Mouse (Mus musculus) thymus, adult 18-20 months (tissue): Measurements from ENCODE around the gene Dtnbp1.

ENCODE experiments used
- DNase-seq, 2 experiments: peaks; one replicate each; pipeline ENCODE4 v3.0.0; 2022; ENCODE audit warnings: mixed read lengths in 2 of 2

The Dtnbp1 gene

DNA sequence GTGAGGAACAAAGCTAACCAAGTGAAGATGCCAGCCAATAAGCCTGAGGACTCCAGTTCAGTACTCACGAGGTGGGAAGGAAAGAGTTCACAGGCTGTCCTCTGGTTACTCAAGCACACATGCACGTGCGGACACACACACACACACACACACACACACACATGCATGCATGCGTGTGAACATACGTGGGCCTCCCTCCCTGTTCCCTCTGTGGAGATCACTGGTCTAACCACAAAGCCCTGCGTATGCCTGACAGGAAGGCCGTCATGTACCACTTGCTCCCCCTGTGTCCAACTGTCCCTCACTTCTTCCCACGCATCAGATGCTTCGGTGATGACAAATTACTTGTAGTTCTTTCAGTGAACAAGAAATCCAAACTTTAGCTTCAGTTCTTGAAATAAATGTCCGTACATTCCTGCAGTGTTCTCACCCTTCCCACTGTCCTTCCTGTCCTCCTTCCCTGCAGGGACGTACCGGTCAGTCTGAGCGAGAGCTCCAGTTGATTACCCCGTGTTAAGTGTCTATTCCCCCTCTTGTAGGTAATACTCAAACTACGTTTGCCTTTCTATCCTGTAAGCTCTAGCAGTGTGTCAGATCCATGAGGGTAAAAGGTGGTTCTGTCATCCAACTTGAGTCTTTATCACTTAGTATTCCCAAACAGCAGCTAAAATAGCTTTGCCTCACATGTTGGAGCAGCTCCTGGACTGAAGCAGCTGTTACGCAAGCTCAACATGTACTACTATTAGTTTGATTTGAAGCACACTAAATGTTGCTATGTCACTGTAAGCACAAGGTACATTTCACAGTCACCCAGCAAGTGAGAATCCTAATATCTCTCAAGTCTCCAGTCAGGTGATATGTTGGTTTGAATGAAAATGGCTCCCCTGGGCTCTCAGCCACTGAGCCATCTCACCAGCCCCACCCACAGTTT, 53.4 kb downstream of the Dtnbp1 start:
- no peak for DNase-seq

DNA sequence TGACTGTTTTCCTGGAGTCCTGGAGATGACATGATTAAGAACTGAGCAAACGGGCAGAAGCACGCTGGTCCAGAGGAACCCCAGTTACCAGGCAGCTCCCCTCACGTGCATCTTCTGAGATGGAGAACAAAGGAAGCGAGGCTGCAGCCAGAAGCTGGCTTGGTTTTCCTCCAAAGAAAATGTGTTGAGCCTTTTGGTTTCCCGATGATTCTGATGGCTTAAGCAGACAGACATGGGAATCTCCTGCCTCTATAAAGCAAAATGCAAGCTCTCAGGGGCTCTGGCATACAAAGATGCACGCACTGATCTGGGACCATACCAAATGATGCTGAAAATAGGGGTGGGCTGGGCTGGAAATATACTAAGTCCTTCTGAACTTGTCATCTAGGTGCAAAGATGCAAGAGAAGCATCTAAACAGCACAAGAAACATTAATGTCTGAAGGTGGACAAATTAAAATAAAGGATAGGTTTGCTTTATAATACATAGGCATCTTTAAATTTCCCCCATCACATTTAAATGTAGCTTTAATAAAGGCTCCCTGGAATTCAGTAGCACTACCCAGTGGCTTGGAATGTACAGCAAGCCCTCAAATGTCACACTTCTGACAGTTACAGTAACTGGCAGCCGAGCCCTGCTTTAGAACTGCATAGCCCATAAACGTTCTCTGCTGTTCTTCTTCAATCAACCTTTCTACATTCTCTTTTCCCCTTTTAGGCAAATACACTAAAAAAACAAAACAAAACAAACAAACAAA, 54.9 kb downstream of the Dtnbp1 start:
- DNase-seq = no peak

DNA sequence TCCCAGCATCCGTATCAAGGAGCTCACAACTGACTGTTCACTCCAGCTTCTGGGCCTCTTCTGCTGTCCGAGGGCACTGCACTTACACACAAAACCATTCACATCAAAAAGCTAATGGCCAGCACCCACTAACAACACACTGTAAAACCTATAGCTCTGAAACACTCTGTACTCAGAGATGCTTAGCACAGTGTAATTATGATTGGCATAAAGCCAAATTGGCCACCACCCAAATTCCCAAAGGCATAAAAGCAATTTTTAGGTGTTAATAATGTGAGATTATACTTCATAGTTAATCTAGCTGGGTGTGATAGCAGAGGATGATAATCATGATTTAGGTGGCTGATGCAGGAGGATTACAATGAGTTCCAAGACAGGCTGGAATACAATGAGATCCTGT, 58.3 kb downstream of the Dtnbp1 start:
- no peak for DNase-seq

DNA sequence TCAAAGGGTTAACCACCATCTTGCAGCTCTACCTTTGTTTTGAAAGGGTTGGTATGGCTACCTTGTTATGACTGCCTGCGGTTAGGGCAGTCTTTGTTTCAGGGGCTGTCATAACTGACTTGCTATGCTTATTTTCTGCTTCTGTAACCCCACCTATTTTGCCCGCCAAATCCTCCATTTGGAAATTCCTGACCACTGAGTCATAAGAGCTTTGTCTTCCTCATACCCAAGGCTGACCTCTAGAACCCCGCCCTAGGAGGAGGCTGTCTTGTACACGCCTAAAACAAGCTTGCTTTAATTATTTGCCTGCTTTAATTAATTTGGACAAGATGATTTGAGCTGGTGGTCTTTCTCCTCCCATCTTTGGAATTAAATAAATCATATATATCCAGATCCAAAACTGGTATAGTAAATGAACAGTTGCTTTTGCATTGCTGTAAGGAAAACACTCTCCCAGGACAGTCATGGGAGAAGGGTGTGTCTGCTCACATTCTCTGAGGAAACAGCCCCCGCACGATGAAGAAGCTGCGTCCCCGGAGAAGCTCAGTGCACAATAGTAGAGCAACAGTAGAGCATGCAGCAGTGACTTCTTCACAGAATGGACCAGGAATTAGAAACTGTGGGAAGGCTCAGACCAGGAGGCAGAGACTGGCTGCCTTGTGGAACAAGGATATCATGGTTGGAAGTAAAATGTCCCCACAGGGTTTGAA, 62.5 kb downstream of the Dtnbp1 start:
- DNase-seq = no peak

DNA sequence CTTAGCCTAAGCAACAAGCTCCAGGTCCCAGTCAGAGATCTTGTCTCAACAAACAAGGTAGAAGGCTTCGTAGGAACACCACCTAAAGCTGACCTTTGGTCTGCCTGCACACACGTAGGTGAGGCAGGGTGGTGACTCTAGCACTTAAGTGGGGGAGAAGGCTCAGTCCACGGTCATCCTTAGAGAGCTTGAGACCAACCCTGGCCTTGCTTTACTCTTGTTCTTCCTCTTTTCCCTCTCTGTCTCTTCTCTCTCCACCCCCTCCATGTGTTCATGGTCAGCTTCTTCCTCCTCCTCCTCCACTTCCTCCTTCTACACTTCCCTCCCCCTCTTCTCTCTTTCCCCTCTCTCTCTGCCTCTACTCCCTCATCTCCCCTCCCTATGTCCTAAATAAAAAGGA, 64.3 kb downstream of the Dtnbp1 start:
- DNase-seq = no peak

DNA sequence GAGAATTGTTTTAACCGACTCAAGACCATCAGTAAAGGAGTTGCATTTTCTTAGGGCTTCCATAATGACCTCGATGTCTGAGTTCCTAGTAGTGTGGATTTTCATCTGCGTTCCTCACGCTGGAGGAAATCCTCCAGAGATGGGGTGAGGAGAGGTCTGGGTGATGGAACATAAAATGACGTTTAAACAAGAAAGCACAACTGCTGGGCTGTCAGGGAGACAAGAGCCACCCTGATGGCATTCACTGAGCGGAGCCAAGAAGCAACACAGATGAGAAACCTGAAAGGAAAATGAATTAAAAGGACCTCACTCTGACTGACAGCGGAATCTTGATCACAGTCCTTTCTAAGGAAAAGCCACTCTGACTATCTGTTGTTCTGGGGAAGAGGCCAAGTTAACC, 68.4 kb downstream of the Dtnbp1 start:
- DNase-seq = no peak

DNA sequence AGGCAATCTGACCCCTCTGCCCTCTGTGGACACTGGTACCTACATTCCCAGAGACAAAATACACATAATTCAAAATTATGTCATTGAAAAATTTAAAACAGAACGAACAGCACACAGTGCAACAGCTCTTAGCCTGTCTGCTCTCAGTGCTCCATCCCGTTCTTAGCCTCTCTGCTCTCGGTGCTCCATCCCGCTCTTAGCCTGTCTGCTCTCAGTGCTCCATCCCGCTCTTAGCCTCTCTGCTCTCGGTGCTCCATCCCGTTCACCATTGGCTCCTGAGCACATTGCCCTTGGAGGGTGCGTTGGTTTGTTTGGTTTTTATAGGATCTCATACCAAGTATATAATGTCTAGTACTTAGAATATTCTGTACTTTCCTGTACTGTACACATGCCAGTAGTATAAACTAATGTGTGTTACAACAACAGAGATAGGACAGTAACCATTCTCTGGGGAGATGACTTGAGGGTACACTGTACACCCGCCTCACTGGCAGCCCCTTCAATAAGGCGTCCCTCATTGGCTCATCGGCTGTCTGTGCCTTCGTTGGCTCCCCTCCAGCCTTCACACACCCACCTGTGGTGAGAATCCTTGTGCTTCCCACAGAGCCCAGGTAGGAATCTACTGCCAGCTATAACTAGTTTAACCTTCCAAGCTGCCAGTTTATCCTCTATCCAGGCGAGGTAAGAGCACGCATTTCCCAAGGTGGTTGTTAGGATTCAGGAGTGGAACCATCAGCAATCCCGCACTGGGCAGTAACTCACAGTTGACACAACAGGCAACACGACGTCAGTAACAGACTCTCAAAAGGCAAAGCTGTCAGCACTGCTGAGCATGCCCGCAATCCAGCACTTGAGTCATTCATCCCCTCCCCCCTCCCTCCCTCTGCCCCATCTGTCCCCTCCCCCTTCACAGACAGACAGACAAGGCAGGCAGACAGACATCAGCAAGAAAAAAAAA, 69.4 kb downstream of the Dtnbp1 start:
- no peak for DNase-seq

DNA sequence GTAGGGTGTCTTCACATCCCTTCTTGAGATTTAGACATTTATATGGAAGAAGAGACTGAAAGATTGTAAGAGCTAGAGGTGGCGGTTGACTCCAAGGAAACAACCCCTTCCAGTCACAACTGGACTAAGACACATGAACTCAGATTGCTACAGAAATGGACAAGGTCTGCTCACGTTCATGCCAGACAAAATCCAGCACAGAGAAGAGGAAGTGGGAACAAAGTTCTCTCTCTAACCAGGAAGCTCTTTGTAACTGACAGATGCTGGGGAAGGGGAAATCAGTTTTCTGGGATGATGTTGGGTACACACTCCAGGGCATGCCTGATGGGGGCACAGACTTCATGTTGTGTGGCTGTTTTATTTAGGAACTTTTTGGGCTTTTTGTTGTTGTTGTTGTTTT, 75.6 kb downstream of the Dtnbp1 start:
- DNase-seq = no peak

DNA sequence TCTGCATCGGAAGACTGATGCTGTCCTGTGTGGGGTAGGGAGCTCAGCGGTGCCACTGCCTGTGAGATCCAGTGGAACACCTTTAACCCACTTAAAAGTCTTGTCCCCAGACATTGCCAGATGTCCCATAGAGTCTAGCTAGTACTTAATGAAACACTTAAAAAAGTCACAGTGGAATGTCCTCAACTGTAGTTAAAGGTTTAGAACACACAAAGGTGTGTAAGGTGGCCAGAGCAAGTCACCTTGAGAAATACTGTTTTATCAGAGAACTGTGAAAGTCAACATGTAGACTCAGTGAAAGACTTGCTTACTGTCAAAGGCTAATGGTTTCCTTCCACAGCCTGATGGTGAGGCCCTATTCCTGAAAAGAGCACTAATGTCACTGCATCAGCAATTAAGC, 76.8 kb downstream of the Dtnbp1 start:
- no peak for DNase-seq

DNA sequence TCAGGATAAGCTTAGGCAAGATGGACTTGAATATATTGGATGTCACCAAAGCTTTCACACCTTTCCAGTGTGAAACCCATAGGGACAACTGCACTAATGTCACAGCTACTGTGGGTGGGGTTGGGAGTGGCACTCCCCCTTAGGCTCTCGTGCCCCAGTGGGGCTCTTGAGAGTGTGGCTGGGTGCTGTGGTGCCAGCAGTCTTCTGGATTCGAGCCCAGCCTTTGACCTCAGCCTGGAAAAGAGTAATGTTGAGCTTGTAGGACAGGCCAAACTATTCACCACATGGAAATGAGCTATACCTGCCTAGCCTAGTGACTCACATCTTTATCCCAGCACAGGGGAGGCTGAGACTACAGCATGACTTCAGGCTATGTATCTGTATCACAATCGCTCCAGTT, 77.9 kb downstream of the Dtnbp1 start:
- no peak for DNase-seq

DNA sequence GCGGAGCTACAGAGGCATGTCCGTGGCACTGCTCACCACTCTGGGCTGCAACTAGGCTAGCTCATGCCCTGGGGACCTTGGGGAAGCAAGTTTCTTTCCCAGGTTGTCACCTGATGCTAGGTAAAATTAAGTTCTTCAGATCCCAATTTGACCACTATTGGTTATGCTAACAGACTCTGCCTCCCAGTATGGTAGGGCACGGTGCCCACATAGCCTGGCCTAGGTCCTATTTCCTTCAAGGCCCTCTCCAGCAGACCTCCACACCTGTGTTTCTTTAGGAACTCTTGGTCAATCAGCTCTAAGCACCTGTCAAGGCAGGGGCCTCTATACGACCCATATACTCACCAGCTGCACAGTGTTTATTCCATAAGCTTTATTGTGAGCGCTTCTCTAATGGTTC, 80.2 kb downstream of the Dtnbp1 start:
- no peak for DNase-seq

DNA sequence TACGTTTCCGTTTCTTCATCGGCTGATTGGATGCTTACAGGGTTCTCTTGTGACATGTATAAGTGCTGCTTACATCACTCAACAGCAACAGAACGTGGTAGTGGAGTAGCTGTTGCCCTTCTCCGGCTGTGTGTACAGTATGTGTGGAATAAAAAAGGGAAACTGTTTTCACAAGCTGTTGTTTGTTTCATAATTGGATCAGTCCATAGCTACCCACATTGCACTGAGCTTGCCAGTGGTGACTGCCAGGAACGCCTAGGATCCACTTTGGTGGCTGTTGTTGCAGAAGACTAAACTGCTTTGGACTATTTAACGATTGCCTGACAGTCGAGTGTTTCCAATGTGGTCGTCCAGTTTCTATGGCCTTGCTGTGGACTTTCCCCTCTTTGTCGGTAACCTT, 80.9 kb downstream of the Dtnbp1 start:
- no peak for DNase-seq

DNA sequence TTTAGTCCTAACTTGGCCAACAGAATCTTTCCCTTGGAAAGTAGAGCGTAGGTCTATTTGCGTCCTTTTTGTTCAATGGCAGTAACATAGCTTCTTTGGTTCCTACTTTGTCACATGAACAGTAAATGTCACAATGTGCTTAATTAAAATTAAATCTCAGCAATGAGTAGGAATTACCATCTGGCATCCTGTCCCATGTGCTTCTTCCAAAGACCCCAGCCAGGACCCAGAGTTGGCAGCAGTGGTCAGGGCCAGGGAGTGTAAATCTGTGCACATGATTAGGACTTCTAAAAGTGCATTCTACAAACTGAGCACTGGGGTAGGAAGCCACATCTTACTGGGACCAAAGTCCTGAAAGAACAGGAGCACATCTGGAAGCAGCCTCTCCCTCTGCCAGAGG, 83.7 kb downstream of the Dtnbp1 start:
- DNase-seq = no peak

DNA sequence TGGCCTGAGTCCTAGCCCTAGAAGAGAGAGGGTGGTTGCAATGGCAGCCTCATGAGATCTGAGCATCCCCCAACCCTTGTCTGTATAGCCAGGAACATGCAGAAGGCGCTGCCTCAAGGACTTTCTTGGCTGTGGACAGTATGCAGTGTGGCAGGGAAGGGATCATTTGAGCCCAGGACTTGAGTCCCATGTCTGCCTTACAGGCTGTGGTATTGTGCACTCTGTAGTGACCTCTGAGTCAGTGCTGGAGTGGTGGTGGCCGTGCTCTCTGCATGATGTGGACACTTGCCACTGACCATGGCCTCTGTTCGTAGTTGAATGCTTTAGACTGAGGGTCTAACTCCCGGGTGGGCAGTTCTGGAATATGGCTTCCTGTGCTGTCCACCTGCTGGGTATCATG, 84.7 kb downstream of the Dtnbp1 start:
- DNase-seq = no peak

DNA sequence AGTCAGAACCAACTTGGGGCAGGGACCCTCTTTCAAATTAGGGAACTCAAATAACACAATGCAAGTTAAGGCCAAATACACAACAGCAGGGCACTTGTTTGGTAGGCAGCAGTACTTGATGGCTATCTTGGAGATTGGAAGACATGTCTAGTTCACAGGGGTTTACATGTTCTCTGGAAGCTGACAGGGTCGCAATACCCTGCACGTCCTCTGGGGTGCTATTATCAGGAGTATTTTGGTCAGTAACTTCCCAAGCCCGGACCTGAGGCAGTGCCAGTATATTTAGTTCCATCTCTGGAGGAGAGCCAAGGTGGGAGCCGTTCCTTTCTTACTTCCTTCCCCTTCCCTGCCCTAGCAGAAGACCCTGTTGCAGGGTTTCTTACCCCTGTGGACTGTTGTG, 86.0 kb downstream of the Dtnbp1 start:
- no peak for DNase-seq

DNA sequence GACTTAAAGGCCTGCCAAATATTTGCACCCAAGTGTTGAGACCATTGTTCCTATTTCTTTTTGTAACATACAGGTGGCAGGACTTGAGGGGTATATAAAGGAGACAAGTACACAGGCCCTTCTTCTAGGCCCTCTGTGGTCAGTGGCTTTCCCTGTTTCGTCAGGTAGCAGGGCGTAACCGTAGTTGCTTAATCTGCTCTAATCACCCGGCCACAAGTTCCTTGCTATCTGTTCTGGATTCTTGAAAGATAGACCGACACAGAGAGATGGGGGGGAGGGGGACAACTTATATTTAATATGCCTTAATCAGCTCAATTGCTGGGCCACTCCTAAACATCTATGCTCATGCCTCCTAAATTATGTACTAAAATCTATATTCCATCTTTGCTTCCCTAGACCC, 86.6 kb downstream of the Dtnbp1 start:
- DNase-seq = no peak

DNA sequence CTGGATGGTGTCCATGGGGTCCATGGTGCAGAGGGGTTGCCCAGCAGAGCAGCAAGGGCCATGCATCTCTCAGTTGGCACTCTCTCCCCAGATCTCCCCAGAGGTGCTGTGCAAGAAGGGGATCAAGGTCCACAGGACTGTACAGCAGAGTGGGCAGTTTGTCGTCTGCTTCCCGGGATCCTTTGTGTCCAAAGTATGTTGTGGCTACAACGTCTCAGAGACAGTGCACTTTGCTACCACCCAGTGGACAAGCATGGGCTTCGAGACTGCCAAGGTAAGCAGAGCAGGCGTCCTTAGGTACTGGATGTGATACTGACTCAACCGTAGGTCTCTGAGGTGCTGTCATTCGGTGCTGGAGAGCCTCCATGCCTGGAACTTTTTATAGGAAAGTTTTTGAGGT, 88.4 kb downstream of the Dtnbp1 start:
- DNase-seq = no peak

DNA sequence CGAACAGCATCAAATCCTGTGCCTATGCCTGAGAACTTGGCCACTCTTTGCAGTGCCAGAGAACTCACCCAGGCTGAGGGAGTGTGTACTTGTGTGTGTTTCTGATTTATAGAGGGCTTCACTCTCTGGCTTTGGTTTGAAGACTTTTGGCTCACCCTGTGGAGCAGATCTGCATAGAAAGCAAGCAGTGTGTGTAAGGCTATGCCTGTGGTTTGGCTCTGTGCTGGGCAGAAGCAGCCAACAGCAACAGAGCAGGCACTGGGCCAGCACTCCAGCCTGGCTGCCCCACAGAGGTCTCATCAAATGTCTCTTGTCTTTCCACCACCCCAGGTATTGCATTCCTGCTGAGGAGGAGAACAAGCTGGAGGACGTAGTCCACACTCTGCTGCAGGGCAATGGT, 89.1 kb downstream of the Dtnbp1 start:
- DNase-seq = no peak

DNA sequence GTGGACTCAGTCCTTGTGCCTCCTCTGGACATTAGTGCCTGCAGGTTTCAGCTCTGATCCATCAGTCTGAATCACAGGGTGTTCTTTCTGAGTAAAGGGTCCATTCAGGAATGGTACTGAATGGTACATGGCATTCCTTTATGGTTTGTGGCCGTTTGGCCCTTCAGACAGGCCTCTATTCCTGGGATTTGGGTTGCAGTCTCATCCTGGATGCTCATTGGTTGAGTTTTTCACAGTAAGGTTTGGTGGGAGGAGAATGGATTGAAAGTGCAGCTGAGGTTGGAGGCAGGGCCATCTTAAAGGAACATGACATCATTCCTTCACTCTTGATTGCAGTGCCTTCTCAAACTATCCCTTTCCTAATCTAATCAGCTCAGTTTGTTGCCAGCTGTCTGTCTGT, 93.2 kb downstream of the Dtnbp1 start:
- no peak for DNase-seq

DNA sequence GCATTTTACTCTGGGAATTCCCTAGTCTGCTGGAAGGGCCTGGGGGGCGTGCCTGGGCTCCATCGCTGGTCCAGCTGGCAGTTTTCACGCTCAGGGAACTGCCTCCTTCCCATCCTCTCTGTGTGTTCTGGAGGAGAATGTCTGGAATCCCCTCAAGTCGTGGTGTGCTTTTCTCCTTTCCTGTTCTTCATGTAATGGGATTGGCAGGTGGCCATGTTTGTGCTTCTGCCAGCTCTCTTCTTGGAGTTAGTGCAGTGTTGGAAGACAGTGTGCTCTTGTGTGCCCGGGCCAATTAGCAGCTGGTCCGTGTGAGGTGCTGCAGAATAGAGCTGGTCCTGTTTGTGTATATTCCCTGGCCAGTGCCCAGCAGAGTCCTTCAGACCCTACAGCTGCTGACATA, 94.2 kb downstream of the Dtnbp1 start:
- no peak for DNase-seq

DNA sequence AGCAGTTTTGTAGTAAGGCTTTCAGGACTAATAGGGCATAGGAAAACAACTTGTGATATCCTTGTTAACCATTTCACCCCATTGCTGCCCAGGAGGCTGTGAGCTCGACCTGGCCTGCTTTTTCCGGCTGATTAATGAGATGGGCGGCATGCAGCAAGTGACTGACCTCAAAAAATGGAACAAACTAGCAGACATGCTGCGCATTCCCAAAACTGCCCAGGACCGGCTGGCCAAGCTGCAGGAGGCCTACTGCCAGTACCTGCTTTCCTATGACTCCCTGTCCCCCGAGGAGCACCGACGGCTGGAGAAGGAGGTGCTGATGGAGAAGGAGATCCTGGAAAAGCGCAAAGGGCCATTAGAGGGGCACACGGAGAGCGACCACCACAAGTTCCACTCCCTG, 95.8 kb downstream of the Dtnbp1 start:
- no peak for DNase-seq

DNA sequence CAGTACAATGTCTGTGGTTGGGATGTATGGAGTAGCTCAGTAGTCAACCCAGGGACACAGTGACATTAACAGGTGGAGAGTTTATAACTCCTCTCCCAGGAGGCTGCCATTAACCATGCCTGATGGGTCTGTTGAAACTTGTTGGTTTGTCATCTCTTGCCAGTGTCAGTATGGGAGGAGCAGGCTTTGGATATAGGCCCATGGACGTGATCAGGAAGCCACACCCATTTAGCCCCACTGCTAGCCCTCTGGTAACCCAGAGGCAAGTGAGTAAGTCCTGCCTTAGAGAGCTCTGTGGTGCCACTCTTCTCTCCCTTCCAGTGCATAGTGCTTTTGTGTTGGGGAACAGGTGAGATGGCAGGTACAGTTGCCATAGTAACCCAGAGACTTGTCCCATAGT, 97.7 kb downstream of the Dtnbp1 start:
- DNase-seq = no peak

DNA sequence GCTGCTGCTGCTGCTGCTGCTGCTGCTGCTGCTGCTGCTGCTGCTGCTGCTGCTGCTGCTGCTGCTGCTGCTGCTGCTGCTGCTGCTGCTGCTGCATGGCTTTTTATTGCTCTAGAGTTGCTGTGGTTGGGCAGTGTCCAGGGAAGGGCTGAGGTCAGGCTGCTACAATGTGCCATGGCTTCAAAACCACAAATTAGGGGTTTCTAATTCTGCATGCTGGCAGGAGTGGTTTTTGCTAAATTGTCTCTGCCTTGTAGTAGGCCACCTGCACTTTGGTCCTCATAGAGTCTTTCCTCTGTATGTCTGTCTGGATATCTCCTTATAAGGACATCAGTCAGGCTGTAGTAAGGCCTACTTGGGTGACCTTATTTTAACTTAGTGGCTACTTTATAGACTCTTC, 98.5 kb downstream of the Dtnbp1 start:
- DNase-seq = no peak
